Mouse (Mus musculus): ENCODE measurements around the gene Msantd2. TPM values are rescaled to one million over a fixed set of nuclear protein-coding genes. Genes with fewer than 3 reads are reported as not detected.

Gene Msantd2
- total and polyA plus RNA-seq, 2 experiments from 2014 or later, result 5.3 to 6.4 TPM

GRCm38 (mm10) chr9:37460961-37461340 lies 28.2 kb upstream of the Msantd2 start:
- Histone ChIP-seq H3K9ac (replicated peaks; ENCODE audit: low read depth, low read length) (no peak overlapping the region), H3K27me3 (ENCODE audit: control insufficient read depth, insufficient read depth, low read length) (peaks cover 70% of the 10 kb centered on the region)
- 7% methylated on average over 5 of the region's 5 CpGs for WGBS

GRCm38 (mm10) chr9:37461571-37461970 lies 27.5 kb upstream of the Msantd2 start:
- H3K9me3 ChIP-seq (replicated peaks; ENCODE audit: control insufficient read depth, low read length), result no peaks in the 10 kb centered on the region
- H3K27me3 ChIP-seq (ENCODE audit: control insufficient read depth, insufficient read depth, low read length), result peaks cover 64% of the 10 kb centered on the region
- ATAC-seq (ENCODE audit: insufficient read depth, low read depth) (no peak), DNase-seq (ENCODE audit: low spot score) (no peak)
- 13% methylated on average over 3 of the region's 3 CpGs for WGBS
- no peak overlapping the region for H3K4me2 ChIP-seq (ENCODE audit: low read depth, low read length)
- no peak overlapping the region for H3K27ac ChIP-seq (ENCODE audit: low read depth)
- no peak for TF ChIP-seq CTCF (IDR thresholded peaks at IDR 0.05; ENCODE audit: low read depth)
- TF ChIP-seq EP300 (IDR thresholded peaks at IDR 0.05; ENCODE audit: low read depth), result no peak
- no peak overlapping the region for H3K9ac ChIP-seq (replicated peaks; ENCODE audit: low read depth, low read length)
- no peaks in the 10 kb centered on the region for H3K36me3 ChIP-seq (replicated peaks; ENCODE audit: control insufficient read depth, insufficient read depth, low read length)
- H3K4me3 ChIP-seq (ENCODE audit: low read depth, low read length), result no peak overlapping the region
- H3K4me1 ChIP-seq (ENCODE audit: control insufficient read depth, insufficient read depth), result peaks cover 11% of the 10 kb centered on the region; the same call in 1 of the 2 replicates

More at GRCm38 (mm10) chr9:37460961-37461340, 28.2 kb upstream of the Msantd2 start:
- Histone ChIP-seq H3K4me3 (ENCODE audit: low read depth, low read length) (peak overlapping the region; percentile 55), H3K4me1 (ENCODE audit: control insufficient read depth, insufficient read depth) (peaks cover 11% of the 10 kb centered on the region; the same call in 1 of the 2 replicates), H3K4me2 (ENCODE audit: low read depth, low read length) (peak overlapping the region; percentile 85), H3K27ac (ENCODE audit: low read depth) (no peak overlapping the region), H3K9me3 (replicated peaks; ENCODE audit: control insufficient read depth, low read length) (no peaks in the 10 kb centered on the region), H3K36me3 (replicated peaks; ENCODE audit: control insufficient read depth, insufficient read depth, low read length) (no peaks in the 10 kb centered on the region)
- DNase-seq (ENCODE audit: low spot score), result no peak
- TF ChIP-seq CTCF (IDR thresholded peaks at IDR 0.05; ENCODE audit: low read depth) (no peak), EP300 (IDR thresholded peaks at IDR 0.05; ENCODE audit: low read depth) (no peak)
- ATAC-seq (ENCODE audit: insufficient read depth, low read depth), result no peak

- peak; percentile 68 for DNase-seq (ENCODE audit: low spot score)
- TF ChIP-seq CTCF (IDR thresholded peaks at IDR 0.05; ENCODE audit: low read depth), result peak; percentile 72
- no peak for TF ChIP-seq EP300 (IDR thresholded peaks at IDR 0.05; ENCODE audit: low read depth)
- peaks cover 11% of the 10 kb centered on the region; the same call in 1 of the 2 replicates for H3K4me1 ChIP-seq (ENCODE audit: control insufficient read depth, insufficient read depth)
- H3K27me3 ChIP-seq (ENCODE audit: control insufficient read depth, insufficient read depth, low read length), result peaks cover 52% of the 10 kb centered on the region
- WGBS, result 14% methylated on average over 7 of the region's 7 CpGs
- no peaks in the 10 kb centered on the region for H3K36me3 ChIP-seq (replicated peaks; ENCODE audit: control insufficient read depth, insufficient read depth, low read length)
- ATAC-seq (ENCODE audit: insufficient read depth, low read depth), result no peak
- H3K9me3 ChIP-seq (replicated peaks; ENCODE audit: control insufficient read depth, low read length), result no peaks in the 10 kb centered on the region
- no peak overlapping the region for H3K27ac ChIP-seq (ENCODE audit: low read depth)
- H3K9ac ChIP-seq (replicated peaks; ENCODE audit: low read depth, low read length), result no peak overlapping the region
- H3K4me3 ChIP-seq (ENCODE audit: low read depth, low read length), result no peak overlapping the region
- no peak overlapping the region for H3K4me2 ChIP-seq (ENCODE audit: low read depth, low read length)
Measured at GRCm38 (mm10) chr9:37462764-37463163, 26.4 kb upstream of the Msantd2 start.

DNA sequence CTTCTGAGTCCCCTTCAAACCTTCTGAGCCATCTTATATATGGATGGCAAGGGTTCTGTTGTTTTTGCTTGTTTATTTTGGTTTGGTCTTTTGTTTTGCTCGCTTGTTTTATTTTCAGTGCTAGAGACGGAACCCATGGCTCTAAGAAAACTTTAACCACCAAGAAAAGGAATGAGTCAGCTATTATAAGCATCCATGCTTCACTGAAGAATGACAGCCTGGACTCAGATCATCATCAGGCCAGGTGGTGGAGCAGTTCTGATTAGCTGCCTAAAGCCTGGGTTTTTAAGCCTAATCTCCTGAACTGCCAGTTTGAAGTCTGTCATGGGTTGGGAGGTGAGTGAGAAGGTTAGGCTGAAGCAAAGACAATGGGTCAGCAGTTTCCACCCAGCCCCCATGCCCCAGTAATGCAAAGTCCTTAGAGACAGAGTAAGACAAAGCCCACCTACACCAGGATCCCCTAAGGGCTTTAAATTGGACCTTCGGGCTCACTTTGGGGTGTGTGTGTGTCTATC lies 15.5 kb upstream of the Msantd2 start:
- Histone ChIP-seq H3K9ac (replicated peaks; ENCODE audit: low read depth, low read length) (no peak overlapping the region), H3K9me3 (replicated peaks; ENCODE audit: control insufficient read depth, low read length) (no peaks in the 10 kb centered on the region), H3K4me3 (ENCODE audit: low read depth, low read length) (no peak overlapping the region), H3K4me2 (ENCODE audit: low read depth, low read length) (no peak overlapping the region), H3K4me1 (ENCODE audit: control insufficient read depth, insufficient read depth) (no peaks in the 10 kb centered on the region), H3K27ac (ENCODE audit: low read depth) (no peak overlapping the region), H3K27me3 (ENCODE audit: control insufficient read depth, insufficient read depth, low read length) (no peaks in the 10 kb centered on the region), H3K36me3 (replicated peaks; ENCODE audit: control insufficient read depth, insufficient read depth, low read length) (no peaks in the 10 kb centered on the region)
- DNase-seq (ENCODE audit: low spot score), result no peak
- WGBS, result 64% methylated on average over 3 of the region's 3 CpGs
- TF ChIP-seq CTCF (IDR thresholded peaks at IDR 0.05; ENCODE audit: low read depth), result no peak
- TF ChIP-seq EP300 (IDR thresholded peaks at IDR 0.05; ENCODE audit: low read depth), result no peak
- no peak for ATAC-seq (ENCODE audit: insufficient read depth, low read depth)

- TF ChIP-seq EP300 (IDR thresholded peaks at IDR 0.05; ENCODE audit: low read depth) (no peak), CTCF (IDR thresholded peaks at IDR 0.05; ENCODE audit: low read depth) (no peak)
- H3K27ac ChIP-seq (ENCODE audit: low read depth), result no peak overlapping the region
- H3K4me3 ChIP-seq (ENCODE audit: low read depth, low read length), result no peak overlapping the region
- H3K9ac ChIP-seq (replicated peaks; ENCODE audit: low read depth, low read length), result no peak overlapping the region
- H3K9me3 ChIP-seq (replicated peaks; ENCODE audit: control insufficient read depth, low read length), result no peaks in the 10 kb centered on the region
- H3K27me3 ChIP-seq (ENCODE audit: control insufficient read depth, insufficient read depth, low read length), result no peaks in the 10 kb centered on the region
- WGBS, result 81% methylated on average over 7 of the region's 7 CpGs
- H3K36me3 ChIP-seq (replicated peaks; ENCODE audit: control insufficient read depth, insufficient read depth, low read length), result no peaks in the 10 kb centered on the region
- H3K4me2 ChIP-seq (ENCODE audit: low read depth, low read length), result no peak overlapping the region
- DNase-seq (ENCODE audit: low spot score), result no peak
- no peaks in the 10 kb centered on the region for H3K4me1 ChIP-seq (ENCODE audit: control insufficient read depth, insufficient read depth)
- no peak for ATAC-seq (ENCODE audit: insufficient read depth, low read depth)
Measured at GRCm38 (mm10) chr9:37474923-37475322, 14.2 kb upstream of the Msantd2 start.

- WGBS, result 62% methylated on average over 5 of the region's 5 CpGs
- no peaks in the 10 kb centered on the region for H3K36me3 ChIP-seq (replicated peaks; ENCODE audit: control insufficient read depth, insufficient read depth, low read length)
- H3K4me1 ChIP-seq (ENCODE audit: control insufficient read depth, insufficient read depth), result peaks cover 8% of the 10 kb centered on the region; the same call in 1 of the 2 replicates
- no peak overlapping the region for H3K9ac ChIP-seq (replicated peaks; ENCODE audit: low read depth, low read length)
- no peak overlapping the region for H3K4me2 ChIP-seq (ENCODE audit: low read depth, low read length)
- no peaks in the 10 kb centered on the region for H3K9me3 ChIP-seq (replicated peaks; ENCODE audit: control insufficient read depth, low read length)
- no peak for ATAC-seq (ENCODE audit: insufficient read depth, low read depth)
- TF ChIP-seq EP300 (IDR thresholded peaks at IDR 0.05; ENCODE audit: low read depth) (no peak), CTCF (IDR thresholded peaks at IDR 0.05; ENCODE audit: low read depth) (no peak)
- no peak overlapping the region for H3K27ac ChIP-seq (ENCODE audit: low read depth)
- H3K4me3 ChIP-seq (ENCODE audit: low read depth, low read length), result no peak overlapping the region
- DNase-seq (ENCODE audit: low spot score), result no peak
- H3K27me3 ChIP-seq (ENCODE audit: control insufficient read depth, insufficient read depth, low read length), result no peaks in the 10 kb centered on the region
Measured at GRCm38 (mm10) chr9:37485146-37485545, 4.0 kb upstream of the Msantd2 start.
